Mouse (Mus musculus) MEL-GATA-1-ER (cell line): ENCODE data around the gene Hmg20b.

Experiments
- DNase-seq: peaks from one replicate; pipeline ENCODE4 v3.0.0-alpha.2; 2012; ENCODE audit warnings: low read depth; ENCODE audit errors: extremely low read depth

Gene Hmg20b

DNA sequence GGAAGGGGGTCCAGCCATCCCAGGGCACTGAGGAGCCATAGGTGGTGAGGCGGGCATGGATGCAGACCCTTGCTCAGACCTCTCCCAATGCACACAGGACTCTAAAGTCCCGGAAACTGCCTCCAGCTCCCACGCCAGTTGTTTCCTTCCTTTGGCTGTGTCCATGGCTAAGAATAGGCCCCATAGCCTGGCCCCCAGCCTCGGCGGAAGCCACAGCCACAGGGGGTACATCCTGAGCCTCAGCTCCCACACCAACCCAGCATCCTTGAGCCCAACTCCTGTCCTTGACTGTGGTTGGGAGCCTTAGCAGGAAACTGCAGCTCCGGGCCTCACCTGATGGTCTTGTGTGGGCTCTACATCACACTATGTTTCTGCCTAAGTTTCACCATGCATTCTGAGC is 23.4 kb downstream of the Hmg20b start:
- no peak for DNase-seq

DNA sequence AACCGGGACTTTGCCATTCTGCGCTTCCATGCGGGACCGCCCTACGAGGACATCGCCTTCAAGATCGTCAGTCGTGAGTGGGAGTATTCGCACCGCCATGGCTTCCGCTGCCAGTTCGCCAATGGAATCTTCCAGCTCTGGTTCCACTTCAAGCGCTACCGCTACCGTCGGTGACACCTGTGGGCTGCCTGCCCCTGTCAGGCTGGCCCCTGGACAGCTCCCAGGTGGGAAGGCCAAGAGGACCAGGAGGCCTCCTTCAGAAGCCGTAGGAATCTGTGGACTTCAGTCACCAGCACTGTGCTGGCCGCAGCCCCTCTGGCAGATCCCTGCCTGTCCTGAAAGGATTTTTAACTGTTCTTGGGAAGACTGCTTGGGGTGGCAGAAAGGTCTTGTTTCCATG is 24.5 kb downstream of the Hmg20b start:
- no peak for DNase-seq

DNA sequence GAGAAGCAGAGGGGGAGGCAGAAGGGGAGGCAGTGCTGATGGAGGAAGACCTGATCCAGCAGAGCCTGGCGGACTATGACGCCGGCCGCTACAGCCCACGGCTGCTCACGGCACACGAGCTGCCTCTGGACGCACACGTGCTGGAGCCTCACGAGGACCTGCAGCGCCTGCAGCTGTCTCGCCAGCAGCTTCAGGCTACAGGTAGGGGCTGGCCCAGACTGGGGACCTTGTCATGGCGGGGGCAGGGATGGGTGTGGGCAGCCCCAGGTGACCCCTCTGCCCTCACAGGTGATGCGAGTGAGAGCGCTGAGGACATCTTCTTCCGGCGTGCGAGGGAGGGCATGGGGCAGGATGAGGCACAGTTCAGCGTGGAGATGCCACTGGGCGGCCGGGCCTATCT is 25.1 kb downstream of the Hmg20b start:
- no peak for DNase-seq

DNA sequence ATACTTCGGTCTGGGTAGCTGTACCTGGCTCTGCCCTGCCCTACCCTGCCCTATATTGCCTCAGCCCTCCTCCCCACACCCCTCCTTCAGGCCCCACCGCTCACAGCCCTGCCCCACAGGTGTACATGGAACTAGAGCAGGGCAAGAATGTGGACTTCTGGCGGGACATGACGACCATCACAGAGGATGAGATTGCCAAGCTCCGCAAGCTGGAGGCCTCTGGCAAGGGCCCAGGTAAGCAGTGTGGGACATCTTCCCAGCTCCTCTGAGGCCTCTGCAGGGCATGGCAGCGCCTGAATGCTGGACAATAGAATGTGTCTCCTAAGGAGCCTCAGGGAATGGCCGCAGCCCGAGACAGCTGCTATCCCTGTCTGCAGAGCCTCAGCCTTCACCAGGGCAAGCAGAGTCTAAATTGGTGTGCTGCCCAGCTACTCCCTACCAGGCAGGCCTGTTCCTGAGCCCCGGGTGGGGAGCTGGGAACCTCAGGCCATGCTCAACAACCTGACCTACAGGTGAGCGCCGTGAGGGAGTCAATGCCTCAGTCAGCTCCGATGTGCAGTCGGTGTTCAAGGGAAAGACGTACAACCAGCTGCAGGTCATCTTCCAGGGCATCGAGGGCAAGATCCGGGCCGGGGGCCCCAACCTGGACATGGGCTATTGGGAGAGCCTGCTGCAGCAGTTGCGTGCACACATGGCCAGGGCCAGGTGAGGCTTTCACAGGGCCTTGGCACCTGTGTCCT is 26.3 kb downstream of the Hmg20b start:
- no peak for DNase-seq

DNA sequence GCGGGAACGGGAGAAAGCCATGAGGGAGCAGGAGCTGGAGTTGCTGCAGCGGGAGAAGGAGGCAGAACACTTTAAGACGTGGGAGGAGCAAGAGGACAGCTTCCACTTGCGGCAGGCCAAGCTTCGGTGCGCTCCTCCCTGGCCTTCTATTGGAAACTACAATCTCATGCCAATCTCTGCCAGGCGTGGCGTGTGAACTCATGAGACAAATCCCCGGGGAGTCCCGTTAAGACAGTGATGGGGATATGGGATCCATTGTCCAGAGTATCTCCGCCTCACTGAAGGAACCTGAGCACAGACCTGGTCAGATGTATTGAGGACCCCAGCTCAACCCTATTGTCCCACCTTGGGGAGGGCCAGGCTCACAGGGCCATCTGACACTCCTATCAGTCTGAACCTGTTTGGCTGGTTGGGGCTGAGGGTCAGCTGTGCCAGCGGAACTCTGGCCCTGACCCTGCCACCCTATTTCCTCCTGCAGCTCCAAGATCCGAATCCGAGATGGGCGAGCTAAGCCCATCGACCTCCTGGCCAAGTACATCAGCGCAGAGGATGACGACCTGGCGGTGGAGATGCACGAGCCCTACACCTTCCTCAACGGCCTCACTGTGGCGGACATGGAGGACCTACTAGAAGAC is 27.0 kb downstream of the Hmg20b start:
- no peak for DNase-seq

DNA sequence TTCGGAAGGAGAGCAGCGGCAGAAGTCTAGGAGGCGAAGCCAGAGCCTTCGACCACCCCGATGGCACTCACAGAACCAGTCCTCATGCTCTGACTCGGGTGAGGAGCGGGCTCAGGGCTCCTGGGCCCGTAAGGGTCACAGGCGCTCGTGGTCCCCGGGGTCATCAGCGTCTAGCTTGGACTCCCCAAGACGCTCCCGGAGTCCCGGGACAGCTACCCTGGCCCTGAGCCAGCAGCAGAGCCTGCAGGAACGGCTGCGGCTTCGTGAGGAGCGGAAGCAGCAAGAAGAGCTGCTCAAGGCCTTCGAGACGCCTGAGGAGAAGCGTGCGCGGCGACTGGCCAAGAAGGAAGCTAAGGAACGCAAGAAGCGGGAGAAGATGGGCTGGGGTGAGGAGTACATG is 27.8 kb downstream of the Hmg20b start:
- DNase-seq = no peak

DNA sequence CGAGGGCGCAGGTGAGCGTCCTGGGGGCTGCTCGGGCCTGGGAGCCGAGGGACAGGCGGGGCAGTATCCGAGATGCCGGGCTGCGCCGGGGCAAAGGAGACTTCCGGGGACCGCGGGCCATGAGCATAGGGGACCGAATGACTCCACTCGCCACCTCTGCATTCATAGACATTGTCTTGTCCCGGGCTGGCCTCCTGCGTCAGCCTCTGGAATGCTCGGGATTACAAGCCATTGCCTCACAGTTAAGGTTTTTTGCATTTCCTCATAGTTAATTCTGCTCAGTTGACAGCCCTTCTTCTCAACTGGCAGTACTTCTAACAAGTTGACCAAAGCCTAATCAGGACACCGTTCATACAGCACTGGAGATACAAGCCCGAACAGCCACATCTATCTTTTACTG is 28.8 kb downstream of the Hmg20b start:
- no peak for DNase-seq

DNA sequence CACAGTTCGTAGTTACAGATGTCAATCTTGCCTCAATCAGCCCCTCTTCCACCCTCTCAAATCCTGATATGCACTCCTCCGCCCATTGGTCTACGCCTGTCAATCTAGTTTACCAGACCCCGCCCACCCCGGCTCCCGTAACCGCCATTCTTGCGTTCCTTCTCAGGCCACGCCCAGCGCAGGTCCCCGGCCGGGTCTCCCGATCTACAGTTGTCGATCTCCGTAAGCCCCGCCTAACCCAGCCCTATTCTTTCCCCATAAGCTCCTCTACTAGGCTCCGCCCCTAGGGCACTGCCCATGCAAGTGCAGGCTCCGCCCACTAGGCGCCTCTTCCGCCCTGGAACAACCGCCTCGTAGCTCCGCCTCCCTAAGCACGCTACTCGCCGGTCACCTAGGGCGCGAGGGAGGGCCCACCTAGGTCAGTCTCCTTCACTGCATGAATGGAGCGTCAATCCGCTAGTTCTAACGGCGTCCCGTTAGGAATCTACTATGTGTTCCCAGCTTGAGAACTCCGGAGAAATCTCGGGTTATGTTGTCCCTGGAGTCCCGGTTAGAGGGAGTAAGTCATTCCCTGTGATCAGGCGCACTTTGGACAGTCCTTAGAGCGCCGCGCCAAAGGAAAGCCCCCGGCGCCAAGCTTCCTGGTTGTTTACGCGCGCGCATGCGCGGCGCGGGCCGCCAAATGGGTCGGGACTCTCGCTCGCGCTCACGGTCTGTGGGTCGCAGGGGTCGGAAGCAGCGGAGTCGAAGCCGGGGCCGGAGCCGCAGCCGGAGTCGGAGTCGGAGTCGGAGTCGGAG is 29.5 kb downstream of the Hmg20b start, which contains the start of gene Cactin:
Gene Cactin, plus strand, starts transcription at position 554 of the 798 bp plus-strand sequence.
- peak; percentile 99 for DNase-seq

DNA sequence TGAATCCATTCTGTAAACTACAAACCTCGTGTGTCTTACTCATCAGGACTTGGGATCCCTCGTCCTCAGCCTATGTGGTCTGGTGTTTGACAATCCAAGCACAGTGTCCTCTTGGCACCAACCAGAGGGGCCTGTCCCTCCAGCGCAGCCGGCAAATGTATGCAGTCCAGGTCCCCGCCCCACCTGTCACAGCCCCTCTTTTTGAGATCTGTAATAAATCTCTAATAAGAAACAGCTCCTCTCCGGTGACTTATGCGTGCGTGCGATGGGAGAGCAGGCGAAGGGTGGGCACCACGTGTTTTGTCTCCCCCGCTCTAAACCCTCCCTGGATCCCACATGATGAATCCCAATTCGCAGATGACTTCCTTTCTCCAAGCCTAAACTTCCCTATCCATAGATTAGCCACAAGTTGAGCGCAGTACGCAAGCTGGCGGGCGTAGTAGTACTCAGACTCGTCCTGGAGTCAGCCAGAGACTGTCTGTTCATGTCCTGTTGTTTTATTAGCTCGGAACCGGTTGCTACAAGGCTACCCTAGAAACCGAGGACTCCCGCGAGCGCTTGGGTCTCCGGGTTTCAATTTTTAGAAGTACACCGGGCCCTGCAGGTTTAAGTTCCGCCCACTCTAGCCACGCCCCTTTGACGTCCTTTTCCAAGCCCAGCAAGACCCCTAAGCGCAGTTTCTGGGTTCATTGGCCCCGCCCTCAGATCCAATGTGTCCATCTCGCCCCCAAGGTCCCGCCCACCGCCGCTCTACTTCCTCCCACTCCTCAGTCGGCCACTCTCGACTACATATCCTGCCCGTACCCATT is 30.3 kb downstream of the Hmg20b start:
- DNase-seq = no peak

DNA sequence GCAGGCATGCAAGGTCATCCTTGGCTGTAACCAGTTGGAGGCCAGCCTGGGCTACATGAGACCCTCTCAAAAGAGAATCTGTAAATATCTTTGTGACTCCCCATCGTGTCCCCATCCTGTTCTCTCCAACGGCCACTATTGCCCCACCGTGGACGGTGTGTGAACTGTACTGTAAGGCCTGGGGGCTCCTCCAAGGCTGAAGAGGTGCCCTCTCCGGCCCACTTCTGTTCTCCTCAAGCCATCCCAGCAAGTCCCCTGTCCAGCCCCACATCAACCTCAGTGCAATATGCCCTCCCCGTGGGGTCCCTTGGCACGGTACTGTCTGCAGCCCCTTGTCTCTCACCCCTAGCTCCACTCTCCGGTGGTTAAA is 31.0 kb downstream of the Hmg20b start:
- peak; percentile 6 for DNase-seq

DNA sequence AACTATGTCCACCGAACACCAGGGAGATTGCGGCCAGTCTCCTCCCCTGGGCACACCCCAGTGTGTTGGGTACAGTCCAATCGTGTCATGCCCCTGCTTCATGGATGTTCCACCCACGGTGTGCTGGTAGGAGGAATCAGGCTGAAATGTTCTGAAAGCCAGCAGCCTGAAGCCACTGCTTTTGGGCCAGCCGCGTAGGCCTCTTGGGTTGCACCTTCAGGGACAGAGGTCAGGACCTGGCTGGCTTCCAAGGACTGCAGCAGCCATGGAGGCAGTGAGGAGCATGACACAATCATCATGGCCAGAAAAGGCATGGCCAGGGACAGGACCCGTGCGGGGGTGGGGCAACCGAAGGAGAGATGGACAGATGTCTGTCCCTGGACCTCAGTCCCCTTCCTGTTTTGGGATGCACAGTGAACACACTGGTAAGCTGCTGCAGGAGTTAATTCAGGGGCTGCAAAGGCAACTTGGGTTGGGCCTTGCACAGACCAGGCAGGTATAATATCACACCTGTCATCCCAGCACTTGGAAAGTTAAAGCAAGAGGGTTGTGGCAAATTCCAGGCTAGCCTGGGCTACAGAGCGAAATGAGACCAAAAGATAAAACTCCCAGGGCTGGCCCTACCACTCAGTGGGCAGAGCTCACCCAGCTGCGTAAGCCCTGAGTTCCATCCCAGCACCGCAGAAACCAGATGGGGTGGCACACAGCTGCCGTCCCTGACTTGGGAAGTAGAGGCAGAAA is 31.5 kb downstream of the Hmg20b start:
- no peak for DNase-seq

DNA sequence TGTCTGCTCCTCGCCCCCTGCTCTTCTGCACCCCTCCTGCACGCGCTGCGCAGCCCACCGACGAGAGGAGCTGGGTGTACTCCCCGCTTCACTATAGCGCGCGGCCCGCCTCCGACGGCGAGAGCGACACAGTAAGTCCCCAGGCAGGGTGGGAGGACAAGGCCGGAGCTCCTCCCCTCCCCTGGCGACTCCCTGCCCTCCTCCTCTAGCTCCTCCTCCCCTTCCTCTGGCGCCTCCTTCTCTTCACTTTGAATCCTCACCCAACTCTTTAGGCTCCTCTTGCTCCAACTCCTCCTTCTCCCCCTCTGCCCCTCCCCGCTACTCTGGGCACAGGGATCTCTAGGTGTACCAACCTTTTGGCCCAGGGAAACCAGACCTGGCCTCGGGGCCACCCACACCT is 33.0 kb downstream of the Hmg20b start:
- DNase-seq = no peak

DNA sequence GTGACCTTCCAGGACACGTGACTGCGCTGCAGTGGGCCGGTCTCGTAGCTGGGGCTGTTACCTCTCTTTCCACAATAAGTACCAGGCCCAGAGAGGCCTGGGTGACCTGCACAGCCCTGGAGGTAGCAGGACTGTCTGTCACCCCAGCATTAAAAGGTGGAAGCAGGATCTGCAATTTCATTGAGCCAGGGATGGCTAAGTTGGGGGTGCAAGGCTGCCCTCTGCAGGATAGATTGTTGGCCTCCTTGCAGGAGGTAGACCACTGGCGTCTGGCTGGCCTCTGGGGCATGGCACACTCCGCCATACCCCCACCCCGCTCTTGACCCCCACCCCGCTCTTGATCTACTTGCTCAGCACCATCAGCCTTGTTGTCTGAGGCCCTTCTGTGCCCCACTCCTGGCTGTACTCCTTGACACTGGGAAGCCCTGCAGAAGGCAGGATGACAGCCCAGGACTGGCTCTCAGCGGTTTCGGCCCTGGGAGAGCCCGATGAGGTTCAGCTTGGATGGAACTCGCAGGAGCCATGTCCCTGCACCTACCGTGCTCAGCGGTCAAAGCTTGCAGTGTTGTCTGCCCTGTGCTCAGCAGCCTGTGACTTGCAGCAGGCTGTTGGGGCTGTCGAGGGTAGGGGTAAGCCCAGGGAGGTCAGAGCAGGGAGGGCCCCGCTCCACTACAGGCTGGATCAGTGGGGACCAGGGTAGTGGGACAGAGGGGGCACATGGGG is 33.8 kb downstream of the Hmg20b start:
- DNase-seq = no peak

DNA sequence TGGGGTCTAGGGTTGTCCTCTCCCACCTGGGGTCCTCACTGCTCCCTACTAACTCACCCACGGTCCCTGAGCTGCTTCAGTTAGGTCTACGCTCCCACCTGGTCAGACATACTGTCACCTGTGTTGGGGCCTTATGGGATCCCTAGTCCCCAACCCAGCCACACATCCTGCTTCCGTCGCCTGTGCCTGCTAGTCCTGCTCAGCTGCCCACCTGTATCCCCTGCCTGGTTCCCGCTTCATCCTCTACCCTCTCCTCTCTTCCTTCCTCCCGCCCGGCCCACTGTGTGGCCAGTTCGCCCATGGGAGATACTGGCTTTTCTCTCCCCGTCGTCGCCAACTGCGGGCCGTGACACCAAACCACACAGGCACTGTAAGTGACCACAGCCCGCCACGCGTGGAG is 34.7 kb downstream of the Hmg20b start:
- no peak for DNase-seq

DNA sequence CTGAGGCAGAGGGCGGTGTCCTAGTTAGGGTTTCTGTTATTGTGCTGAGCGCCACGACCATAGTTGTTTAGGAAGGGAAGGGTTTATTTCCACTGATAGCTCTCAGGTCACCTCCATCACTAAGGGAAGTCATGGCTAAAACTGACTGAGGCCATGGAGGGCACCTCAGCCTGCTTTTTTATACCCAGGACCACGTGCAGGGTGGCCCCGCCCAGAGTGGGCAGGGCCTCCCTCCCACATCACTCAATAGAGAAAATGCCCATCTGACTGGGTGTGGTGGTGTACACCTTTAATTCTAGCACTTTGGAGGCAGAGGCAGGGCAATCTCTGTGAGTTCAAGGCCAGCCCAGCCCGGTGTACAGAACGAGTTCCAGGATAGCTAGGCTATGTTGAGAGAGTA is 36.1 kb downstream of the Hmg20b start:
- no peak for DNase-seq

DNA sequence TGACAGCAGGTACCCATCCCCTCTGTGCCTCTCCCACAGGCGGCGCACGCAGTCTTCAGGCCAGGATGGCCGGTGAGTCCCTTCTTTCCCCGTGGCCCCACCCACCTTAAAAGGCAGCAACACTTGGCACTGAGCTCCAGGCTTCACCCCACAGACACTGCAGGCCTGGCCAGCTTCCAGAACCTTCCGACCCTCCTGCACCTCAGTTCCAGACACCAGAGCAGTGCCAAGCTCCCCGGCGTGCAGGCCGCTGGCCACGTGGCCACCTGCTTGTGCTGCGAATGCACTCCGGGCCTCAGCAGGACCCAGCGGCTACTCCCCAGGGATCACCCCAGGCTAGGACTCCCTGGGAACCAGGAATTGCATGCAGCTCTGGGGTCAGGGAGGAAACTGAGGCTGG is 36.7 kb downstream of the Hmg20b start:
- DNase-seq = no peak

DNA sequence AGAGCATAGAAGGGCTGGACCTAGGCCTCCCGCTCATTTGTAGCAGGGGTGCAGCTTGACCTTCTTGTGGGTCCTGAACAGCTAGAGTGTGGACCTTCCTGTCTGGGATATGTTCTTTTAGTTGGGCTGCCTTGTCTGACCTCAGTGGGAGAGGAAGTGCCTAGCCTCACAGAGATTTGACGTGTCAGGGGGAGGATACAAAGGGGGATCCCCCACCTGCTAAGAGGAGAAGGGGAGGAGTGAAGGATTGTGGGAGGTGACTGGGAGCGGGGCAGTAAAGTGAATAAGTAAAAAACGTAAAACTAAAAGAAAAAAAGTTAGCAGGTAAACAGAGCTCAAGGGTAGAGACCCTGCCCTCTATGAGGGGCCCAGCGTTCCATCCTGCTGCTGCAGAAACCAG is 40.7 kb downstream of the Hmg20b start:
- no peak for DNase-seq

DNA sequence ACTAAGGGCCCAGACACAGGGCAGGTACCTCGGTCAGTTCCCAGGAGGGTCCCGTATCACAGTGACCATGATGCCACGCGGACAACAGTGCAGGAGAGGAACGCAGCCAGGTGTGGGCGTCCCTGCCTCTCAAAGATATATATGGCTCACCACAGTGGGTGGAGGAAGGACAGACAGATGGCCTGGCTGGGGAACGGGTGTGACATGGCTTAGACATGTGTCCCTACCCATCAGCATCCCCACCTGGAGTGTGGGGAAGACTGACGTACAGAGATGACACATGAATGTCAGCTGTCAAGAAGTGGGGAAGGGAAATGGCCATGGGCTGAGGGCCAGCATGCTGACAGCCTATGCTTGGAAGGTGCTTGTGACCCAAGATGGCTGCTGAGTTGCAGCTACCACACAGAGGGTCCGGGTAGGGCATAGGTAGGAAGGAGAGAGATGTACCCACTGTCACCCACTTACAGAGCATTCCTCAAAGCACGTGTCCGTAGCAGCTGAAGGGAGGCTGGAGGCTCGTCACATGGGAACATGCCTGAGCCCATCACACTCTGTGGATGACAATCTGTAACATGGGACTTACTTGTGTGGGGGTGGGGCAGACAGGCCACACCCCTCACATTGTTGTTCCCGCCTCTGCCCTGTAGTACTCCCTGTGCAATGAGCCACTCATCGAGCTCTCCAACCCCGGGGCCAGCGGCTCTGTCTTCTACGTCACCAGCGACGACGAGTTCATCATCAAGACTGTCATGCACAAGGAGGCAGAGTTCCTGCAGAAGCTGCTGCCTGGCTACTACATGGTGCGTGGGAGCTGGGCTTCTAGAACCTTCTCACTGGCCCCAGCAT is 43.2 kb downstream of the Hmg20b start:
- DNase-seq = no peak

DNA sequence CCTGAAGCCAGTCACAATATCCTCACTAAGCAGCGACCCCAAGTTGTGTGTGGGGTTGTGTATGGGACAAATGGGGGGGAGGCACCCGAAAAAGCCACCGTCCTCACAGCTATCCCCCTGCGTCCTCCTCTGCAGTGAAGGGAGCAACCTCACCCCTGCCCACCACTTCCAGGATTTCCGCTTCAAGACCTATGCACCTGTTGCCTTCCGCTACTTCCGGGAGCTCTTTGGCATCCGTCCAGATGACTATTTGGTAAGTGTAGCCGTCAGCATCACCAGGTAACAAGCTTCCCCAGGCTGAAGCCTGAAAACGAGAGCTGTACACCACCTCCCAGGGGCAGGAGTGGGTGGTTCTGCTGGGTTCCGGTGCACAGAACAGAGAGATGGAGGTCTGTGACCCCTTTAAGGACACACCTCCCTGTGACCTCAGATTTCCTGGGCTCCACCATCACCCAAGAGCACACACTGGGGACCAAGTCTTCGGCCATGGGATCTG is 44.1 kb downstream of the Hmg20b start:
- no peak for DNase-seq
